Mouse (Mus musculus) liver, embryonic 14.5 days (tissue): ENCODE measurements around the gene Polr3h. TPM values are rescaled to one million over a fixed set of nuclear protein-coding genes. Genes with fewer than 3 reads are reported as not detected.
A peak's percentile ranks its signal among the peaks of the same experiment; 100 is the strongest.

Experiments
- ATAC-seq: fragments of 200-750 bp; cut with Nextera tagmentation; 2 replicates; pipeline ENCODE4 v1.8.0; 2017; ENCODE audit warnings: moderate number of reproducible peaks, mild to moderate bottlenecking, moderate library complexity; ENCODE audit not compliant: insufficient read depth
- DNase-seq, 3 experiments: peaks; one replicate each; pipeline ENCODE4 v3.0.0-alpha.2; 2012 to 2013; ENCODE audit warnings: low read depth in 3 of 3, low spot score in 3 of 3
- H3K27ac ChIP-seq: fragments of 300-500 bp; sonication (generic); 2 replicates; pipeline ENCODE4 v1.5.1; 2014; ENCODE audit warnings: moderate library complexity, mild to moderate bottlenecking, control low read depth, inconsistent platforms
- H3K27me3 ChIP-seq: fragments of 300-500 bp; sonication (generic); 2 replicates; pipeline ENCODE4 v1.6.1; 2014; ENCODE audit warnings: mild to moderate bottlenecking, low read length, moderate library complexity; ENCODE audit not compliant: control insufficient read depth, insufficient read depth
- H3K36me3 ChIP-seq: fragments of 300-500 bp; sonication (generic); replicated peaks from 2 replicates; pipeline ENCODE4 v1.6.1; 2014; ENCODE audit warnings: low read depth; ENCODE audit not compliant: control insufficient read depth, insufficient read depth
- H3K4me1 ChIP-seq, 2 experiments: fragments of 200-500 bp in 1 of 2; fragments of 300-500 bp in 1 of 2; sonication (generic) in 1 of 2; replicated peaks; 2 replicates each; pipeline ENCODE4 v1.6.1; 2012 to 2014; ENCODE audit warnings: antibody characterized with exemption in 1 of 2, inconsistent platforms in 1 of 2, low read length in 1 of 2; ENCODE audit not compliant: control insufficient read depth in 2 of 2, insufficient read depth in 2 of 2
- H3K4me2 ChIP-seq: fragments of 300-500 bp; sonication (generic); 2 replicates; pipeline ENCODE4 v1.6.1; 2014; ENCODE audit warnings: low read depth, mild to moderate bottlenecking, control low read depth, moderate library complexity
- H3K4me3 ChIP-seq, 2 experiments: fragments of 200-500 bp in 1 of 2; fragments of 300-500 bp in 1 of 2; sonication (generic) in 1 of 2; 2 replicates each; pipeline ENCODE4 v1.5.1; 2012 to 2014; ENCODE audit warnings: low read depth in 2 of 2, low read length in 2 of 2, mild to moderate bottlenecking in 2 of 2, control low read depth in 1 of 2, inconsistent platforms in 1 of 2, moderate library complexity in 1 of 2; ENCODE audit not compliant: insufficient read depth in 1 of 2
- H3K9ac ChIP-seq: fragments of 300-500 bp; sonication (generic); replicated peaks from 2 replicates; pipeline ENCODE4 v1.6.1; 2014; ENCODE audit warnings: mild to moderate bottlenecking, control low read depth, moderate library complexity
- H3K9me3 ChIP-seq: fragments of 300-500 bp; sonication (generic); 2 replicates; pipeline ENCODE4 v1.6.1; 2016; ENCODE audit warnings: low read length, mixed read lengths; ENCODE audit not compliant: control insufficient read depth
- CTCF ChIP-seq: IDR thresholded peaks from 2 replicates; pipeline ENCODE4 v1.5.1; 2016; ENCODE audit warnings: antibody characterized with exemption, low read depth, control low read depth
- EP300 ChIP-seq: IDR thresholded peaks from 2 replicates; pipeline ENCODE4 v1.6.1; 2016; ENCODE audit warnings: antibody characterized with exemption, low read depth
- WGBS: fragments of 180-500 bp; shearing (Covaris S2); extraction: QIAGEN DNeasy Blood & Tissue Kit; methylation state at CpG from one replicate; pipeline ENCODE4 v1.1.7; 2014; ENCODE audit not compliant: insufficient replicate concordance; 5-methylcytosine and 5-hydroxymethylcytosine counted together
- polyA plus RNA-seq, 2 experiments: library from polyadenylated mRNA; depleted of rRNA in 1 of 2; stranded (reverse) in 1 of 2; unstranded in 1 of 2; fragments of >200 nt; fragmentation: Nextera tagmentation in 1 of 2; extraction: Ambion mirVana in 1 of 2; gene quantifications; 2 replicates each; pipeline versions ENCODE4 v1.2.1 to v1.2.3; 2012 to 2014

The Polr3h gene
- polyA plus RNA-seq, 2 experiments = 13.7 to 68.3 TPM

GRCm38 (mm10) chr15:81860471-81861135, 65.4 kb downstream of the Polr3h start:
- peak overlapping the region in 1 of 2 experiments; percentile 89; a peak in 2 of 4 replicates for H3K4me3 ChIP-seq

GRCm38 (mm10) chr15:81859330-81860255, 66.4 kb downstream of the Polr3h start:
- Histone ChIP-seq H3K4me1 (peaks cover 12 to 13% of the 10 kb centered on the region in 2 experiments), H3K27ac (peak overlapping the region; percentile 92), H3K4me2 (peak overlapping the region; percentile 71), H3K9me3 (no peaks in the 10 kb centered on the region), H3K27me3 (no peaks in the 10 kb centered on the region), H3K36me3 (peaks cover 3% of the 10 kb centered on the region), H3K9ac (peak overlapping the region; percentile 86), H3K4me3 (peak overlapping the region; percentile 87 to 89)
- peak; percentile 64 for ATAC-seq
- DNase-seq = peak; percentile 85 to 88 (median 86)
- under 1% methylated on average over 39 of the region's 39 CpGs for WGBS
- no peak for TF ChIP-seq CTCF
- TF ChIP-seq EP300 = no peak

More at GRCm38 (mm10) chr15:81860471-81861135, 65.4 kb downstream of the Polr3h start:
- Histone ChIP-seq H3K36me3 (peaks cover 12% of the 10 kb centered on the region), H3K4me1 (peaks cover 10 to 12% of the 10 kb centered on the region in 2 experiments), H3K9me3 (no peaks in the 10 kb centered on the region), H3K9ac (0 out of 2 replicates have a peak overlapping the region, but pooled peaks have one; percentile 28), H3K27ac (peak overlapping the region; percentile 57), H3K4me2 (peak overlapping the region; percentile 71), H3K27me3 (no peaks in the 10 kb centered on the region)
- TF ChIP-seq CTCF (no peak), EP300 (no peak)
- 31% methylated on average over 8 of the region's 8 CpGs for WGBS
- no peak for ATAC-seq
- DNase-seq = no peak

DNA sequence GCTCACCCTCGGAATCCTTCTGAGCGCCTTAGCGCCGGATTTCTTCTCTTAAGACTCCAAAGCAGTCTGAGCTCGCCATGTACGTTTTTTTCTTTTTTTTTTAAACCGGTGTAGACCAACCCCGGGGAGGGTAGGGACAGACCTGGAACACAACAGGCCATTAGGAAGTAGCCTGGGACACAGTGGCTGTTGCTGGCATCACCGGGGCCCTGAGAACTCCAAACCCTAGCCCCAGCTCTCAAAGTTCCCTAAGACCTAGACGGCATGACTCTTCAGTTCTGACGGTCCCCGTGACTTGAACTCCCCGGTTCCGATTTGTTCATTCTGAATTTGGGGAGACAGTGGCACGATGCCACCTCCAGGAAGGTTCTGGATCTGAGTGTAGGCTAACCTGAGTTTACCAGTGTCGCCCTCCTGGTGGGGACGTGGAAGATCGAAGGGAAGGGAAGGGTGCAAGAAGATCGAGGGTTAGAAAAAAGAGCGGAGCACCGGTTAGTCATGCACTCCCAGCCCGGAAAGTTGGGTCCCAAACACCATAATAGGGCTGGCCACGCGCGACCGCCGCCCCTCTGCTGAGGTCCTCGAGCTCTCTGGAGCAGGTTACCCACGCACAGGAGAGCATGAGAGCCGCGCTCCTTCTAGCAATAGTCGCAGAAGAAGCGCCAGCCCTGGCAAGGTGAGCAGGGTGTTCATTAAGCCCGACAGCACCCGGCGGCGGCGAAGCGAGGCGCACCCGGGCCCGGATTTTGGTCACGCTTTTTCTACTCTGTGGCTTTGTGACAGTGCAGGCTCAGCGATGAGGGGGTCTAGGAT, 67.3 kb downstream of the Polr3h start, which contains the start of gene Tob2:
TSS of gene Tob2 (minus strand) at position 280 of the 813 bp plus-strand sequence.
- H3K4me1 ChIP-seq = peaks cover 12 to 13% of the 10 kb centered on the region in 2 experiments
- H3K9ac ChIP-seq = peak within 1 kb of the TSS; percentile 86
- DNase-seq (peak; percentile 52 to 63 (median 59)), ATAC-seq (peak; percentile 11; the same call in 1 of the 2 replicates)
- TF ChIP-seq EP300 (no peak; the same call in 1 of the 2 replicates), CTCF (peak; percentile 28; the same call in 1 of the 2 replicates)
- H3K4me3 ChIP-seq = peak within 1 kb of the TSS; percentile 87 to 89
- H3K27me3 ChIP-seq = no peaks in the 10 kb centered on the region
- H3K27ac ChIP-seq = peak within 1 kb of the TSS; percentile 92
- WGBS = under 1% methylated on average over 44 of the region's 44 CpGs
- H3K36me3 ChIP-seq = peaks cover 5% of the 10 kb centered on the region; the same call in 1 of the 2 replicates
- H3K9me3 ChIP-seq = no peaks in the 10 kb centered on the region
- H3K4me2 ChIP-seq = peak within 1 kb of the TSS; percentile 71

GRCm38 (mm10) chr15:81858138-81858516, 67.9 kb downstream of the Polr3h start:
- TF ChIP-seq CTCF (no peak), EP300 (peak; percentile 62)
- Histone ChIP-seq H3K4me2 (peak overlapping the region; percentile 71), H3K27me3 (no peaks in the 10 kb centered on the region), H3K9ac (peak overlapping the region; percentile 86), H3K27ac (peak overlapping the region; percentile 92), H3K9me3 (no peaks in the 10 kb centered on the region), H3K36me3 (peaks cover 5% of the 10 kb centered on the region; the same call in 1 of the 2 replicates), H3K4me1 (peaks cover 12 to 15% of the 10 kb centered on the region in 2 experiments), H3K4me3 (peak overlapping the region; percentile 87 to 89)
- 0% methylated on average over 23 of the region's 23 CpGs for WGBS
- DNase-seq (peak; percentile 77 to 83 (median 82)), ATAC-seq (peak; percentile 50)
